Mouse (Mus musculus): ENCODE results near the gene Klhl32. TPM values are rescaled to one million over a fixed set of nuclear protein-coding genes. Genes with fewer than 3 reads are reported as not detected.
"Not testable (repeated sequence)": the region's sequence is repeated elsewhere in the genome, so short reads cannot be mapped to it uniquely, and the experiment has no call there.

Klhl32 gene
- 0.25 TPM in 1 of 2 replicates, not detected in the other for total RNA-seq (2017)

- ATAC-seq (replicated peaks in 1 of 2; ENCODE audit: insufficient read depth in 1 of 2, low FRiP score in 2 of 2, low TSS enrichment in 1 of 2, low read depth in 1 of 2, poor library complexity in 2 of 2, severe bottlenecking in 2 of 2) = peak; percentile 53 to 58
Measured at GRCm38 (mm10) chr4:24850401-24851325, at the start of gene Klhl32. TSS of gene Klhl32 (minus strand) at chr4:24851124.

- no peak for ATAC-seq (replicated peaks in 1 of 2; ENCODE audit: insufficient read depth in 1 of 2, low FRiP score in 2 of 2, low TSS enrichment in 1 of 2, low read depth in 1 of 2, poor library complexity in 2 of 2, severe bottlenecking in 2 of 2)
Measured at GRCm38 (mm10) chr4:24899146-24899545, 48.2 kb upstream of the Klhl32 start.

GRCm38 (mm10) chr4:24898636-24899035, 47.7 kb upstream of the Klhl32 start:
- ATAC-seq (replicated peaks in 1 of 2; ENCODE audit: insufficient read depth in 1 of 2, low FRiP score in 2 of 2, low TSS enrichment in 1 of 2, low read depth in 1 of 2, poor library complexity in 2 of 2, severe bottlenecking in 2 of 2) = no peak

GRCm38 (mm10) chr4:24897851-24898515, 47.1 kb upstream of the Klhl32 start, which contains the start of gene Ndufaf4:
TSS of gene Ndufaf4 (plus strand) at chr4:24898083.
- ATAC-seq (replicated peaks in 1 of 2; ENCODE audit: insufficient read depth in 1 of 2, low FRiP score in 2 of 2, low TSS enrichment in 1 of 2, low read depth in 1 of 2, poor library complexity in 2 of 2, severe bottlenecking in 2 of 2) = peak; percentile 93 to 98

- ATAC-seq (replicated peaks in 1 of 2; ENCODE audit: insufficient read depth in 1 of 2, low FRiP score in 2 of 2, low TSS enrichment in 1 of 2, low read depth in 1 of 2, poor library complexity in 2 of 2, severe bottlenecking in 2 of 2) = no peak
Measured at GRCm38 (mm10) chr4:24897351-24897750, 46.4 kb upstream of the Klhl32 start.

- ATAC-seq (replicated peaks in 1 of 2; ENCODE audit: insufficient read depth in 1 of 2, low FRiP score in 2 of 2, low TSS enrichment in 1 of 2, low read depth in 1 of 2, poor library complexity in 2 of 2, severe bottlenecking in 2 of 2) = peak; percentile 47 to 51; a peak in 2 of 4 replicates
Measured at GRCm38 (mm10) chr4:24896829-24897228, 45.9 kb upstream of the Klhl32 start.

- ATAC-seq (replicated peaks in 1 of 2; ENCODE audit: insufficient read depth in 1 of 2, low FRiP score in 2 of 2, low TSS enrichment in 1 of 2, low read depth in 1 of 2, poor library complexity in 2 of 2, severe bottlenecking in 2 of 2) = no peak
Measured at GRCm38 (mm10) chr4:24894625-24895024, 43.7 kb upstream of the Klhl32 start.

GRCm38 (mm10) chr4:24892293-24892692, 41.4 kb upstream of the Klhl32 start:
- ATAC-seq (replicated peaks in 1 of 2; ENCODE audit: insufficient read depth in 1 of 2, low FRiP score in 2 of 2, low TSS enrichment in 1 of 2, low read depth in 1 of 2, poor library complexity in 2 of 2, severe bottlenecking in 2 of 2) = not testable (repeated sequence)

GRCm38 (mm10) chr4:24889386-24889785, 38.5 kb upstream of the Klhl32 start:
- ATAC-seq (replicated peaks in 1 of 2; ENCODE audit: insufficient read depth in 1 of 2, low FRiP score in 2 of 2, low TSS enrichment in 1 of 2, low read depth in 1 of 2, poor library complexity in 2 of 2, severe bottlenecking in 2 of 2) = not testable (repeated sequence)

GRCm38 (mm10) chr4:24869230-24869629, 18.3 kb upstream of the Klhl32 start:
- no peak for ATAC-seq (replicated peaks in 1 of 2; ENCODE audit: insufficient read depth in 1 of 2, low FRiP score in 2 of 2, low TSS enrichment in 1 of 2, low read depth in 1 of 2, poor library complexity in 2 of 2, severe bottlenecking in 2 of 2)

GRCm38 (mm10) chr4:24865691-24866090, 14.8 kb upstream of the Klhl32 start:
- ATAC-seq (replicated peaks in 1 of 2; ENCODE audit: insufficient read depth in 1 of 2, low FRiP score in 2 of 2, low TSS enrichment in 1 of 2, low read depth in 1 of 2, poor library complexity in 2 of 2, severe bottlenecking in 2 of 2) = no peak

GRCm38 (mm10) chr4:24847406-24847805, 3.5 kb downstream of the Klhl32 start:
- no peak for ATAC-seq (replicated peaks in 1 of 2; ENCODE audit: insufficient read depth in 1 of 2, low FRiP score in 2 of 2, low TSS enrichment in 1 of 2, low read depth in 1 of 2, poor library complexity in 2 of 2, severe bottlenecking in 2 of 2)

GRCm38 (mm10) chr4:24845546-24845945, 5.4 kb downstream of the Klhl32 start:
- ATAC-seq (replicated peaks in 1 of 2; ENCODE audit: insufficient read depth in 1 of 2, low FRiP score in 2 of 2, low TSS enrichment in 1 of 2, low read depth in 1 of 2, poor library complexity in 2 of 2, severe bottlenecking in 2 of 2) = no peak

GRCm38 (mm10) chr4:24838567-24838966, 12.4 kb downstream of the Klhl32 start:
- ATAC-seq (replicated peaks in 1 of 2; ENCODE audit: insufficient read depth in 1 of 2, low FRiP score in 2 of 2, low TSS enrichment in 1 of 2, low read depth in 1 of 2, poor library complexity in 2 of 2, severe bottlenecking in 2 of 2) = no peak

GRCm38 (mm10) chr4:24835555-24835954, 15.4 kb downstream of the Klhl32 start:
- ATAC-seq (replicated peaks in 1 of 2; ENCODE audit: insufficient read depth in 1 of 2, low FRiP score in 2 of 2, low TSS enrichment in 1 of 2, low read depth in 1 of 2, poor library complexity in 2 of 2, severe bottlenecking in 2 of 2) = no peak

GRCm38 (mm10) chr4:24808316-24808715, 42.6 kb downstream of the Klhl32 start:
- ATAC-seq (replicated peaks in 1 of 2; ENCODE audit: insufficient read depth in 1 of 2, low FRiP score in 2 of 2, low TSS enrichment in 1 of 2, low read depth in 1 of 2, poor library complexity in 2 of 2, severe bottlenecking in 2 of 2) = no peak

- no peak for ATAC-seq (replicated peaks in 1 of 2; ENCODE audit: insufficient read depth in 1 of 2, low FRiP score in 2 of 2, low TSS enrichment in 1 of 2, low read depth in 1 of 2, poor library complexity in 2 of 2, severe bottlenecking in 2 of 2)
Measured at GRCm38 (mm10) chr4:24801881-24802280, 49.0 kb downstream of the Klhl32 start.

GRCm38 (mm10) chr4:24801343-24801742, 49.6 kb downstream of the Klhl32 start:
- no peak for ATAC-seq (replicated peaks in 1 of 2; ENCODE audit: insufficient read depth in 1 of 2, low FRiP score in 2 of 2, low TSS enrichment in 1 of 2, low read depth in 1 of 2, poor library complexity in 2 of 2, severe bottlenecking in 2 of 2)
